Mouse (Mus musculus) bone marrow, adult 2 months (tissue): ENCODE results near the gene Fam120b. TPM values are rescaled to one million over a fixed set of nuclear protein-coding genes. Genes with fewer than 3 reads are reported as not detected.
"Not testable (repeated sequence)": the region's sequence is repeated elsewhere in the genome, so short reads cannot be mapped to it uniquely, and the experiment has no call there.

Source experiments
- H3K27ac ChIP-seq: fragments of 200-500 bp; 2 replicates; pipeline ENCODE4 v1.5.1; 2012; ENCODE audit warnings: low read depth, mild to moderate bottlenecking, control low read depth, inconsistent platforms, low read length; ENCODE audit not compliant: control insufficient read depth, poor library complexity, insufficient read depth
- H3K4me1 ChIP-seq: fragments of 200-500 bp; 2 replicates; pipeline ENCODE4 v1.6.1; 2011; ENCODE audit warnings: low read length; ENCODE audit not compliant: control insufficient read depth, insufficient read depth
- H3K4me3 ChIP-seq: fragments of 200-500 bp; replicated peaks from 2 replicates; pipeline ENCODE3; 2011; ENCODE audit warnings: mild to moderate bottlenecking, low read depth, low read length, control low read depth; ENCODE audit not compliant: control insufficient read depth
- CTCF ChIP-seq: fragments of 200-500 bp; IDR thresholded peaks from 2 replicates; pipeline ENCODE4 v1.5.1; 2011; ENCODE audit warnings: low read length, control low read depth; ENCODE audit not compliant: control insufficient read depth, insufficient read depth
- POLR2A ChIP-seq: fragments of 200-500 bp; IDR thresholded peaks from 2 replicates; pipeline ENCODE4 v1.6.1; 2011; ENCODE audit warnings: low read depth, mild to moderate bottlenecking, control low read depth, low read length, borderline replicate concordance; ENCODE audit not compliant: control insufficient read depth
- WGBS: fragments of 180-500 bp; shearing (Covaris S2); methylation state at CpG from one replicate; pipeline ENCODE4 v1.1.7; 2018; 5-methylcytosine and 5-hydroxymethylcytosine counted together
- polyA plus RNA-seq: library from polyadenylated mRNA; stranded (reverse); fragments of >200 nt; gene quantifications from 2 replicates; pipeline ENCODE4 v1.2.4, GENCODE M21; 2011; ENCODE audit warnings: low replicate concordance; ENCODE audit not compliant: missing spikeins, insufficient read depth, insufficient read length

Gene Fam120b
- polyA plus RNA-seq, 1 experiment: 8.2 TPM

DNA sequence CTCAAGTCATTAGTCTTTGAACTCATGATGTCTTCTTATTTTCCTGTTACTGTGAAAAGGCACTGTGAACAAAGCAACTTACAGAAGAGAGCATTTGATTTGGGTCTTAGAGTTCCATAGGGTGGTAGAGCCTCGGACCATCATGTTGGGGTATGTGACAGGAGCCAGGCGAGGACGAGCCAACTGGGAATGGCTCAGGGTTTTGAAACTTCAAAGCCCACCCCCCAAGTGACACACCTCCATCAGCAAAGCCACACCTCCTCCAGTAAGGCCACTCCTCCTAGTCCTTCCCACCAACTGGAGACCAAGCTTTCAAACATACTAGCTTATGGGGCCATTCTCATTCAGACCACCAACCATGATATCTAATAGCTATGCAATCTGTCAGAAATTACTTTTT is 36.0 kb downstream of the Fam120b start:
- no peaks in the 10 kb centered on the region; the same call in 1 of the 2 replicates for H3K4me1 ChIP-seq
- H3K4me3 ChIP-seq: no peak overlapping the region
- WGBS: 76% methylated on average over 3 of the region's 3 CpGs
- TF ChIP-seq CTCF (no peak), POLR2A (no peak)
- H3K27ac ChIP-seq: no peak overlapping the region

DNA sequence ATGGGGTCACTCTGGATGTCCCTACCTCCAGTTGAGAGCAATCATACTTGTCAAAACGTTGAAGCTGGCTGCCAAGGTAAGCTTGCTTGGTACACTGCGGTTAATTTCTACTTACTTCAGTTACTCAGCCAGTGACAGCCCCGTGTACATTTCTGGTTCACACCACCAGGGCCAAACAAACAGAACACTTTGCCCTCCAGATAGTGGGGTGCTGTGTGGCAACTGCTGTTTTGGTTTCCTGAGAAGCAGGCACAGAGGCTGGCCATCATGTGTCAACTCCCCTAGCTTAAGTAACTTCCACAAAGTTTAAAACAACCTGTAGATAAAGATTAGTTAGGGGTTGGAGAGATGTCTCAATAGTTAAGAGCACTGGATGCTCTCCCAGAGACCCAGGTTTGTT is 38.7 kb downstream of the Fam120b start:
- TF ChIP-seq CTCF (no peak), POLR2A (no peak)
- Histone ChIP-seq H3K4me1 (peaks cover under 1% of the 10 kb centered on the region; the same call in 1 of the 2 replicates), H3K27ac (peak overlapping the region; percentile 70; the same call in 1 of the 2 replicates), H3K4me3 (no peak overlapping the region)
- 5% methylated on average over 3 of the region's 3 CpGs for WGBS

DNA sequence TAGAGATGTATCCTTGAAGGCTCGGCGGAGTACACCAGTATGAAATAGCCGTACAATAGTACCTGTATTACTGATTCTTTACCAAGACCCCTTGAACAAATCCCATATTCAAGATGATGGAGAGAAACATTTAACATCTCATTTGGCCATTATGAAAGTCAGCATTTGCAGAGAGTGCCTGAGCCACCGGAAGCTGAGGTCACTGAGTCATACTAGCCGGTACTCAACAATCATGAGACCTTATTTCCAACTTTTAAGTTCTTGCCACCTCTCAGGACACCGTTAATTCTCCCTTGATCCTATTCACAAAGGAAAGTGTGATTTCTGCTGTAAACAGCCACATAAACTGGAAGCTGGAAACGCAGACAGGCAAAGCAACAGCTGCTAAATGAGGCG is 44.1 kb downstream of the Fam120b start:
- WGBS: 39% methylated on average over 8 of the region's 8 CpGs
- no peak for TF ChIP-seq CTCF
- no peak for TF ChIP-seq POLR2A
- H3K4me1 ChIP-seq: peaks cover 6% of the 10 kb centered on the region
- H3K4me3 ChIP-seq: no peak overlapping the region
- peak overlapping the region; percentile 50 for H3K27ac ChIP-seq

DNA sequence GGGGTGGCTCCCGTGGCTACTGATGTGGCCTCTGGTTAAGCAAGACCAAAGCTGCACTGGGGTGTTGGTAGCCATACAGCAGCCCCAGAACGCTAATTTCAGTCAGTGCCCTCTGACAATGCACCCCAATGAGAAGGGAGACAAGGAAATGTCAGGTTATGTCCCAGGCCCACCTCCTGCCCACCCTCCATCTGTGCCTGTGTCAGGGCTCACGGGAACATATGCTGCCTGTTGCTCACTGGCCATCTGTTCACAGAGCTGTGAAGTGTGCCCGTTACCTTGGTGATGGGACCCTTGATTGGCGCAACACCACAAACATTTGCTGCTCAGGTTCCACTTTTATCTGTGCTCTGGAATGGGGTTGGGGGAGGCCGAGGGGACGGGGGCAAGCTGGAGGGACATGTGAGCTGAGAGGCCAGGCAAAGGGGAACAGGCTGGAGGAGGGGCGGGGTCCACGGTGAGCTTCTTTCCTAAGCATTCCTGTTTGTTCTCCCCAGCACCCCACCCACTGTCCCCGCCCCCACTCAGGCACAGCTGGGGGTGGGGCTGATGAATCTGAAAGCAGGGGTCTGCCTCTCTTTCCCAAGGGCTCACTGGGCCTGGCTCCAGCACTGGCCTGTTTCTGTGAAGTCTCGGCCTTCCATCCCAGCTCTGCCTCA is 44.6 kb downstream of the Fam120b start:
- H3K27ac ChIP-seq: peak overlapping the region; percentile 50
- no peak overlapping the region for H3K4me3 ChIP-seq
- H3K4me1 ChIP-seq: peaks cover 6% of the 10 kb centered on the region
- 30% methylated on average over 11 of the region's 11 CpGs for WGBS
- no peak for TF ChIP-seq CTCF

DNA sequence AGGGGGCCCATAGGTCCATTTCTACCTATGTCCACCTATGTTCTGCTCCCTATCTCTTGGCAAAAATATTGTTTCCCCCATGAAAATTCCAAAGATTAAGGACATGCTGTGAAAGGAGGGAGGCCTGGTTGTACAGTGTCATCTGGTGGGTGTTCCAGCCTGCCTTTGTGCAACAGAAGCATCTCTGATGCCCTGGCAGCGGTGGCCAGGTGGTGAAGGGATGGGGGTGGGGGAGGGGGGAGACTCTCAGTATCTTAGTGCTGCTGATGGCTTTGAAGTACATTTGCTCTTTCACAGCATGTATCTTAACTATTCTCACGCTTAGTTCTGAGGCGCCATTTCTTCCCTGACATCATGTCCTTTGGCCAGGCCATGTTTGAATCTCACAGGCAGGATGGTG is 49.4 kb downstream of the Fam120b start:
- Histone ChIP-seq H3K4me1 (peaks cover 3% of the 10 kb centered on the region), H3K27ac (no peak overlapping the region), H3K4me3 (no peak overlapping the region)
- 83% methylated on average over 3 of the region's 3 CpGs for WGBS
- TF ChIP-seq CTCF (no peak), POLR2A (no peak)

DNA sequence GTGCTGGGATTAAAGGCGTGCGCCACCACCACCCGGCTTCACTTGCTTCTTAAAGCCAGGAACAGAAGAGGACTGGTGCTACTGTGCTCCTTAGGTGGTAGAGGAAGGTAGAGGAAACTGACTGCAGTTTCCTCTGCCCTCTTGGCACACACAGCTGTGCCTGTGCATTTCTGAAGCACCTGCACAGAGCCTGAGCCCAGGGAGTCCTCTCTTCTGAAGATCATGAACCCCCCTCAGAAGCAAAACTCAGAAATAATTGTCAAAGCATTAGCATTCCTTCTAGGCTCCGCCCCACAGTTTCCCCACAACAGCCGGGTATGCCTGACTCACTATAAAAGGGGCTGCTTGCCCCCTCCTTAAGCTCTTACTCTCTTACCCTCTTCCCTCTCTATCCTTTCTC is 51.8 kb downstream of the Fam120b start:
- Histone ChIP-seq H3K27ac (no peak overlapping the region), H3K4me3 (no peak overlapping the region), H3K4me1 (no peaks in the 10 kb centered on the region; the same call in 1 of the 2 replicates)
- no peak for TF ChIP-seq POLR2A
- no peak for TF ChIP-seq CTCF
- WGBS: 49% methylated on average over 5 of the region's 5 CpGs

DNA sequence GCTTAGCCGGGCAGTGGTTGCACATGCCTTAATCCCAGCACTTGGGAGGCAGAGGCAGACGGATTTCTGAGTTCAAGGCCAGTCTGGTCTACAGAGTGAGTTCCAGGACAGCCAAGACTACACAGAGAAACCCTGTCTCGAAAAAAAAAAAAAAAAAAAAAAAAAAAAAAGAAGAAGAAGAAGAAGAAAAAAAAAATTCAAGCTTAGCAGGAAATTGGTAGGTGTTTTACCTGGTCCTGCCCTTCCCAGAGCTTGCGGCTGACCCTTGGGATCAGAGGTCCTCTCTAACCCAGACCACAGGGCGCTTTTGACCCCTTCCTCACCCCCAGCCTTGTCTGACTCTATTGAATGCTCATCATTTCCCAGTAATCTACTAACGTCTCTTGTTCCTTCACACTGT is 53.1 kb downstream of the Fam120b start:
- 61% methylated on average over 6 of the region's 6 CpGs for WGBS
- H3K27ac ChIP-seq, H3K4me3 ChIP-seq, H3K4me1 ChIP-seq: not testable (repeated sequence)

DNA sequence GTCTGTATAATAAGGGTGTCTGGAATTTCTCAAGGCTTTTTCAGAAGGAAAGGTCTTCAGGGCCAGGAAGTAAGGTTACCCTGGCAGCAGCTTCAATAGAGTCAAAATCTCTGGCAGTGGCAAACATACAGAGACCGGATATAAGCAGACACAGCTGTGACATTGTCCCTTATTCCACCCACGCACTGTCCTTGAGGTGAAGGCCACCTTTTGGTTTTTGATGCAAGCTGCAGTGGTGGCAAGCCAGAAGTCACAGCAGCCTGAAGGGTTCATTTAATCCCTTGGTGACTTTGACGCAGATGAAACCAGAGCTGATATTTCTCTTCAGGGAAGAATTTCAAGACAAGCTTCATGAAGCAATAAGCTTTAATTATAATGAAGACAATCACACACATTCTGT is 53.6 kb downstream of the Fam120b start:
- 71% methylated on average over 3 of the region's 3 CpGs for WGBS
- no peak overlapping the region for H3K4me3 ChIP-seq
- H3K4me1 ChIP-seq: no peaks in the 10 kb centered on the region; the same call in 1 of the 2 replicates

DNA sequence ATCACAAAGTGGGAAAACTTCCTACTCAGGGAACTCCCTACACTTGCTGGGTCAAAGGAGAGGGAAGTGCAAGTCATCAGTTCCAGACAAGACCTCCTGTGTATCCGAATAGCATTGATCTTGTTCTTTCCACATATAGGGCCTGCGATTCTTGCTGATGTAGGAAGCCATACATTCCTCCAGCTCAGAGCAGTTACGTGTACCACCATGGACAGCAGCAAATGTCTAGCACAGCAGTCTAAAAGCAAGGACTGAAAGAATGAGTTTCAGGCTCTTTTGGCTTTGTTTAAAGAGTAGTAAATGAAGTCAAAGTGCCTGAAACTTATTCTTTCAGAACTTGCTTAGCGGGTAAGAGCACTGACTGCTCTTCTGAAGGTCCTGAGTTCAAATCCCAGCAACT is 59.2 kb downstream of the Fam120b start:
- H3K4me3 ChIP-seq: no peak overlapping the region
- no peak for TF ChIP-seq POLR2A
- no peak for TF ChIP-seq CTCF
- no peaks in the 10 kb centered on the region for H3K4me1 ChIP-seq
- no peak overlapping the region for H3K27ac ChIP-seq
- WGBS: 80% methylated on average over 4 of the region's 4 CpGs

More for the DNA sequence above, 53.6 kb downstream of the Fam120b start:
- TF ChIP-seq CTCF (no peak), POLR2A (no peak)
- no peak overlapping the region for H3K27ac ChIP-seq

DNA sequence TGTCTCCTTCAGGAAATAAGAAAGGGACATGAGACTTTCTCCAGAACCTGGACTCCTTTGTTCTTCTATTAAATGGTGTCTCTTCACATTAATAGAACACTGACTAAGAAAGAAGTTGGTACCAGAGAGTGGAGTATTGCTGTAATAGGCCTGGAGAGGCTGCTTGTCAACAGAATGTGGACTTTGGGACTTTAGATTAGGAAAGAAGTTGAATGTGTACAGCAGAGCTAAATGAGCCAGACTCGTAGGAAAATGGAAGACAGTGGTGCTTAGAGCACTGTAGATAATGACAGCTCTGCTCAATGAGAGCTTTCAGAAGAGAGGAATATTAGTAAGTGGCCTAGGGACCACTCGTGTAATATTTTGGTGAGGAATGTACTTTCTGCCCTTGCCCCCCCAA is 60.6 kb downstream of the Fam120b start:
- Histone ChIP-seq H3K4me1 (no peaks in the 10 kb centered on the region), H3K27ac (no peak overlapping the region), H3K4me3 (no peak overlapping the region)
- TF ChIP-seq CTCF: no peak
- no peak for TF ChIP-seq POLR2A
- 69% methylated on average over 2 of the region's 2 CpGs for WGBS
